Mouse (Mus musculus) hindbrain, embryonic 15.5 days (tissue): ENCODE measurements at regions not wholly inside any gene's neighbourhood (a gene's known extent, or its start where the extent isn't known, plus 50 kb on each side); places are given as distances from the start of the nearest gene placed in this dataset.

Experiments used
- ATAC-seq: fragments of 200-750 bp; cut with Nextera tagmentation; 2 replicates; pipeline ENCODE4 v1.8.0; 2017; ENCODE audit warnings: low read depth, moderate number of reproducible peaks, moderate TSS enrichment; ENCODE audit not compliant: low FRiP score
- H3K27ac ChIP-seq: fragments of 300-500 bp; sonication (generic); replicated peaks from 2 replicates; pipeline ENCODE4 v1.5.1; 2015; ENCODE audit warnings: mild to moderate bottlenecking, inconsistent platforms
- H3K27me3 ChIP-seq: fragments of 300-500 bp; sonication (generic); 2 replicates; pipeline ENCODE4 v1.6.1; 2015; ENCODE audit warnings: control low read depth, inconsistent platforms
- H3K36me3 ChIP-seq: fragments of 300-500 bp; sonication (generic); 2 replicates; pipeline ENCODE4 v1.6.1; 2015; ENCODE audit warnings: control low read depth, inconsistent platforms
- H3K4me1 ChIP-seq: fragments of 300-500 bp; sonication (generic); replicated peaks from 2 replicates; pipeline ENCODE4 v1.6.1; 2015; ENCODE audit warnings: control low read depth, inconsistent platforms
- H3K4me2 ChIP-seq: fragments of 300-500 bp; sonication (generic); 2 replicates; pipeline ENCODE4 v1.6.1; 2015; ENCODE audit warnings: moderate library complexity, mild to moderate bottlenecking, inconsistent platforms
- H3K4me3 ChIP-seq: fragments of 300-500 bp; sonication (generic); 2 replicates; pipeline ENCODE4 v1.5.1; 2015; ENCODE audit warnings: mild to moderate bottlenecking, inconsistent platforms
- H3K9ac ChIP-seq: fragments of 300-500 bp; sonication (generic); 2 replicates; pipeline ENCODE4 v1.6.1; 2015; ENCODE audit warnings: inconsistent platforms
- H3K9me3 ChIP-seq: fragments of 300-500 bp; sonication (generic); 2 replicates; pipeline ENCODE4 v1.6.1; 2016; ENCODE audit warnings: control low read depth, inconsistent platforms
- WGBS: fragments of 180-500 bp; shearing (Covaris S2); methylation state at CpG from one replicate; pipeline ENCODE4 v1.1.7; 2015; 5-methylcytosine and 5-hydroxymethylcytosine counted together

DNA sequence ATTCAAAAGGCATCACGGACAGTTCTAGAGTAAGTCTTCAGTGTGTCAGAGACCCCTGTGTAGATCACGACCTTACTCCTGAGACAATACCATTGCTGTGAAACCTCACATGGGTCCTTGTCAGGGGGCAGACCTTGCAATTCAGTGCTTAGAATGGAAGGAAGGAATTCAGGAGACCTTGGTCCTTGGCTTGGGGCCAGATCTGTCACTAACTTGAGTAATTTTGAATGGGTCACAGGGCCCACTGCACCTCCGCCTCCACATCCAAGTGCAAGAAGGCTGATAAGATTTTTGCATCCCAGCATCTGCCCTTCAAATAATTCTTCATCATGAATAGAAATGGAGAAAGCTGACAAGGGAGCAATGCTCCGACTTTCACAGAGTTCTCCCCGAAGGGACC is 202.6 kb downstream of the Wdr11 start:
- no peaks in the 10 kb centered on the region for H3K36me3 ChIP-seq
- no peak overlapping the region for H3K27ac ChIP-seq
- peaks cover 5% of the 10 kb centered on the region; the same call in 1 of the 2 replicates for H3K27me3 ChIP-seq
- no peak overlapping the region for H3K4me2 ChIP-seq
- H3K9me3 ChIP-seq: no peaks in the 10 kb centered on the region
- H3K9ac ChIP-seq: no peak overlapping the region
- no peak for ATAC-seq
- WGBS: 56% methylated on average over 5 of the region's 5 CpGs
- peaks cover 16% of the 10 kb centered on the region for H3K4me1 ChIP-seq
- H3K4me3 ChIP-seq: no peak overlapping the region

DNA sequence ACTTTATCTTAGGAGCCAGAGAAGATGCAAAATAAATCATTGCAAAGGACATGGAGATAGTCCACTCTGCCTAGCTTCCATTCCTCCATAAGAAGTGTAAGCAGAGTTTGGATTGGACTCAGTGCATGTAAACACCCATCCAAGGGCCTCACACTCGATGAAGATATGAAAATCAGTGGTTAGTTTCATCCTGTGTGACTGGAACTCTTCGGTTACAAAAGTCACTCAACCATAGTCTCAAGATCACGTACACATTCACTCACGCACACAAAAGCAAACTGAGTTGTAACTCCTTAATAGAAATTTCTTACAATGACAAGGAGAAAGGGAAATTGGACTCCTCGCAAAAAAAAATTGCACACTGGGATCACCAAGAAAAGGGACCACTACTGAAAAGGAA is 206.9 kb downstream of the Wdr11 start:
- ATAC-seq: no peak
- WGBS: 90% methylated on average over 5 of the region's 5 CpGs
- H3K4me3 ChIP-seq: no peak overlapping the region
- H3K9me3 ChIP-seq: no peaks in the 10 kb centered on the region
- H3K4me1 ChIP-seq: peaks cover 15% of the 10 kb centered on the region
- H3K27ac ChIP-seq: no peak overlapping the region
- H3K27me3 ChIP-seq: peaks cover 5% of the 10 kb centered on the region; the same call in 1 of the 2 replicates
- H3K9ac ChIP-seq: no peak overlapping the region
- H3K36me3 ChIP-seq: no peaks in the 10 kb centered on the region
- H3K4me2 ChIP-seq: no peak overlapping the region

DNA sequence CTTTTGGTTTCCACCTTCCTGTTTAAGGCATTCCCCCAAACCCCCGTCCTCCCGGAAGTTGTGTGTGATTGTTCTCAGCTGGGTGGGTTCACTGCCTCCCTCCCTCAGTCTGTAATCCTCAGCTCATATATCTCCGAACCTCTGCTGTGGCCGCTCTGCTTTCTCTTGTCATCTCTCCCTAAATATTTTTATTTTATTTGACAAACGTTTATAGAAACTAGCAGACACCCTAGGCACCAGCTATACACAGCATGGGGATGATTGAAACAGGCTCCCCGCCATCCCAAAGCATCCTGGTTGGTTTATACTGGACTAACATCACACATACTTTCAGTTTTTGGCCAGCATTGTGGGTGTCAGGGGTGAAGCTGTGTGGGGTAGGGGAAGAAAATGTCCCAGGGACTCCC is 208.8 kb downstream of the Wdr11 start:
- Histone ChIP-seq H3K36me3 (no peaks in the 10 kb centered on the region), H3K9ac (no peak overlapping the region), H3K4me1 (peaks cover 15% of the 10 kb centered on the region), H3K4me3 (no peak overlapping the region), H3K9me3 (no peaks in the 10 kb centered on the region), H3K27me3 (peaks cover 5% of the 10 kb centered on the region; the same call in 1 of the 2 replicates), H3K4me2 (no peak overlapping the region), H3K27ac (no peak overlapping the region)
- WGBS: 73% methylated on average over 6 of the region's 6 CpGs
- ATAC-seq: no peak

DNA sequence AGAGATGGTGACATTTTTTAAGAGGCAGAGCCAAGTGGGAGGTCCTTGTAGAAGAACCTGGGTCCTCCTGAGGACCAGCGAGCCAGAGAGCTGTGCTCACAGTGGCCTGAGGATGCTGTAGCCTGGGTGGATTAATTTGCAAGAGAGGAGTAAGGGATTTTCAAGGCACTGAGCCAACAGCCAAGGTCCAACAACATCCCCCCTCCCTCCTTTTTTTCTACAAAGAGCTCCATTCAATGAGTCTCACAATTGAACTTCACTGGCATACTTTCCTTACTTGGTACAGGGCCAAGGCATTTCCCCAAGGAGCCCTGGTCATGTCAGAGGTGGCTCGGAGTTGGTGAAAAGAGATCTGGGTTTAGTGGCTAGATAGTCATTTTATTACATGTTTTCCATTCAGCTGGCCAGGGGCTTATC is 209.8 kb downstream of the Wdr11 start:
- 0 out of 2 replicates have a peak, but pooled peaks have one; percentile 45 for ATAC-seq

DNA sequence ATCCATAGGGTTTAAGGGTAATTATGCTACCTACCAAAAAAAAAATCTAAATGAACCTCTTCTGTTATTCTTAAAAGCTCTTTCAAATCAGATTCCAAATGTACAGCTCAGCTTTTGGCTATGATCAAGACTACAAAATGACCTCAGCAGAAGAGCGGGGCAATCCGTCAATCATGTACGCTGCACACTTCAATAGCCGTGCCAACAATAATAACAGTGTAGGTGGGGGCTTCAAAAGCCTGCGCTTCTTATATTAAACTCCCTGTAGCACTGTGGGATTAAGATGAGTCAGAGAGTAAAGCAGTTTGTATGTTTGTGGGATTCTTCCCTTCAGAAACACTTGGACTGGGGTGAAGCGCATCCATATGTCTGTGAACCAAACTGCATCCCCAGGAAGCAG is 210.5 kb downstream of the Wdr11 start:
- Histone ChIP-seq H3K4me1 (peaks cover 15% of the 10 kb centered on the region), H3K4me3 (no peak overlapping the region), H3K9ac (no peak overlapping the region), H3K4me2 (no peak overlapping the region), H3K9me3 (no peaks in the 10 kb centered on the region), H3K36me3 (no peaks in the 10 kb centered on the region), H3K27me3 (peaks cover 5% of the 10 kb centered on the region; the same call in 1 of the 2 replicates), H3K27ac (no peak overlapping the region)
- WGBS: 57% methylated on average over 6 of the region's 6 CpGs
- ATAC-seq: no peak

More for the DNA sequence above, 209.8 kb downstream of the Wdr11 start:
- Histone ChIP-seq H3K36me3 (no peaks in the 10 kb centered on the region), H3K4me1 (peaks cover 15% of the 10 kb centered on the region), H3K4me3 (no peak overlapping the region), H3K9ac (no peak overlapping the region), H3K4me2 (no peak overlapping the region), H3K9me3 (no peaks in the 10 kb centered on the region), H3K27ac (no peak overlapping the region), H3K27me3 (peaks cover 5% of the 10 kb centered on the region; the same call in 1 of the 2 replicates)
- 35% methylated on average over 2 of the region's 2 CpGs for WGBS

DNA sequence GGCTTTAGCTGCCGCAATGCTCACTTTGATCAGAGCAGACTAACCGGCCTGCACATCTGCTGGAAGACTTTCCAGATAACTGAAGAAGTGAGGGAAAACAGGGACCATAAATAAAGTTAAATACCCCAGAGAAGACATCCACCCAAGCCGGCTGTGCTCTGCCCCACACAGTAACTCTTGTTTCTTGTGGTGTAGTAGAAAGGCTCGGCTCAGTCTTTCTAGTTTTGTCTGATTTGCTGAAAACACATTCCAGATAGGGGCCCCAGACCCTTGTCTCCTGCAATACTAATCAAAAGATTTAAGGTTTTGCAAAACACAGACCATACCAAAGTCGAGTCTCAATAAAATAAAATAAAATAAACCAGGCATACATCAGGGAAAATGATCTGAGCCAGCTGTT is 213.7 kb downstream of the Wdr11 start:
- Histone ChIP-seq H3K27ac (no peak overlapping the region), H3K9ac (no peak overlapping the region), H3K4me3 (no peak overlapping the region), H3K4me1 (peaks cover 15% of the 10 kb centered on the region), H3K9me3 (no peaks in the 10 kb centered on the region), H3K36me3 (no peaks in the 10 kb centered on the region), H3K4me2 (no peak overlapping the region), H3K27me3 (no peaks in the 10 kb centered on the region)
- ATAC-seq: no peak
- WGBS: 77% methylated on average over 5 of the region's 5 CpGs

DNA sequence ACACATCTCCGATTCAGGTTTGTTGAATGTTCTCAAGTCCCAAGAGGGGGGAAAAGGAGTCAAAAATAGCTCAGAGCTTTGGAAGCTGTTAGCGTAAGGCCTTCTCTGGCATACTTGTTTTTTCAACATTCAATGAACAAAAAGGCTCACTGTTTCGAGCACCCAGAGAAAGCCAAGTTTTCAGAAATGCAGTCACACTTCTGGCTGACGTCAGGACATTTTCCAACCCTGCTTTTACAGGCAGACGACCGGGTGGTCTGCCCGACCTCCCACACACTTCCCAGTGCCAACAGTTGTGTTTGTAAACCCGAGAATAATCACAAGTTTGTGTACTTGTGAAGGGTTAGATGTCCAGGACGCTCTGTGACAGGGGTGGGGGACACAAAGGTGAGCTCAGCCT is 218.5 kb downstream of the Wdr11 start:
- ATAC-seq: no peak
- 65% methylated on average over 9 of the region's 9 CpGs for WGBS

DNA sequence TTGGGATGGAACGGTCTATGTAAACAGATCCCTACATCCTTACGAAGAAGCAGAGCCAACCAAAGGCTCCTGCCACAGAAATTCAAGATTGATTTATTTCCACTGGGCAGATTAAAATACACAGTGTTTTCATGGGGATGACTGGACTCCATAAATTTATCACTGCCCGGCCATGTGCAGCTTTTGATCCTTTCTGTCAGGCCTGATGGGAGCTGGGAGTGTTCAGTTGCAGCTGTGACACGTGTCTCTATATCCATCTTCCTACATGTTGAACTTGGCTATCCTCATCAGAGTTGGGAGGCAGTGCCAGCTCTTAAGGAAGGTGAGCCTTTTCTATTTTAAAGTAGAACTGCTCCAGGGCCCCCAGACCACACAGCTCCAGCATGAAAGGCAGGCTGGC is 218.9 kb downstream of the Wdr11 start:
- Histone ChIP-seq H3K27ac (no peak overlapping the region), H3K9me3 (no peaks in the 10 kb centered on the region), H3K36me3 (no peaks in the 10 kb centered on the region), H3K4me3 (no peak overlapping the region), H3K9ac (no peak overlapping the region), H3K4me2 (no peak overlapping the region), H3K4me1 (no peaks in the 10 kb centered on the region), H3K27me3 (no peaks in the 10 kb centered on the region)
- ATAC-seq: no peak
- WGBS: 75% methylated on average over 4 of the region's 4 CpGs

More for the DNA sequence above, 218.5 kb downstream of the Wdr11 start:
- no peak overlapping the region for H3K27ac ChIP-seq
- no peak overlapping the region for H3K4me3 ChIP-seq
- H3K36me3 ChIP-seq: no peaks in the 10 kb centered on the region
- H3K27me3 ChIP-seq: no peaks in the 10 kb centered on the region
- no peaks in the 10 kb centered on the region for H3K4me1 ChIP-seq
- H3K9ac ChIP-seq: no peak overlapping the region
- H3K4me2 ChIP-seq: no peak overlapping the region
- H3K9me3 ChIP-seq: no peaks in the 10 kb centered on the region

DNA sequence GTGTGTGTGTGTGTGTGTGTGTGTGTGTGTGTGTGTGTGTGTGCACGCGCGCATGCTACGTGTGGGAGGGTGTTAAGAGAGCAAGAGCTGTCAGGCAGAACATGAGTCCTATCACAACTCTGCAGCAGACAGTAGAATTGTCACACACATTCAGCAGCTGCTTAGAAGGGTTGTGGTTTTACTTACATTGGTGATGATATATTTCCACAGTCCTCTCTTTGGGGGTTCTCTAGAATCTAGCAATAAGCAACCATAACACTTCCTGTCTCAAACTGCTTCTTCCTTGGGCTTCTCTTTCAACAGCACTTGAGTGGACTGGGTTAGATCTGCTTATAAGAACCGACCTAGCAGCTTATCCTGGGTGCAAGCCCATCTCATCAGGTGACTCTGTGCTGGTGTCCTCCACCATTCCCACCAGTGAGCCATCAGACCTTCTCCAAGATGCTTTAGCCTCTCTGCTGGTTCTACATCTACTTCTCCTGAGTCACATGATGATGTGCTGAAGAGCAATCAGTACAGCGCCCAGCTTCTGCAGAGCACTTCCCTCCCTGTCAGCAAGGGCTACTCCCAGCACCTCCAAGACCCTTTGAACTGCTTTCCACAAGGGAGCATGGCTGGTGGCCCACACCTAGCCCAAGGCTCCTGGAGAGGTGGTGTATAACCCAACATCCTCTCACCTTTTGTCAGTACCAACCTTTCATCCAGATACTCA is 222.6 kb downstream of the Wdr11 start:
- Histone ChIP-seq H3K4me1 (no peaks in the 10 kb centered on the region), H3K9me3 (no peaks in the 10 kb centered on the region), H3K4me3 (no peak overlapping the region), H3K9ac (no peak overlapping the region), H3K27me3 (no peaks in the 10 kb centered on the region), H3K27ac (no peak overlapping the region), H3K4me2 (no peak overlapping the region), H3K36me3 (no peaks in the 10 kb centered on the region)
- 86% methylated on average over 6 of the region's 6 CpGs for WGBS
- no peak for ATAC-seq

DNA sequence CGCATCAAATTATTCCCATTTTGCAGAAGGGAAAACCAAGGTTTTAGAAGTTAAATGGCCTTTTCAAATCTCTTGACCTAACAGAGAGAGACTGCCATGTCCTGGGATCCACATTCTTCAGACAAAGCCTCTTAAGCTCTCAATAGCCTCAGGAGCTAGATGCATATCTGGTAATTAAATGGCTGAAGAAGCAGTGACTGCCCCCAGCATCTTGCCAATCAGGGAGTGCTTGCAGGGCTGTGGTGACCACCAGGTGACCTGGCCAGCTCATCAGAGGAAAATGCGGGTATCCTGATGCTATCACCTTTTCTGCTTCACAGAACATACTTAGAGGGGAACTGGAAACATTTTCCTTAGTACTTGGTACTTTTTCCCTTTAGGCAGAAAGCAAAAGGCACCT is 227.2 kb downstream of the Wdr11 start:
- no peaks in the 10 kb centered on the region for H3K4me1 ChIP-seq
- no peaks in the 10 kb centered on the region for H3K27me3 ChIP-seq
- H3K36me3 ChIP-seq: no peaks in the 10 kb centered on the region
- ATAC-seq: no peak
- no peak overlapping the region for H3K4me2 ChIP-seq
- no peaks in the 10 kb centered on the region for H3K9me3 ChIP-seq
- H3K9ac ChIP-seq: no peak overlapping the region
- no peak overlapping the region for H3K4me3 ChIP-seq
- no peak overlapping the region for H3K27ac ChIP-seq
- WGBS: 95% methylated on average over 2 of the region's 2 CpGs

DNA sequence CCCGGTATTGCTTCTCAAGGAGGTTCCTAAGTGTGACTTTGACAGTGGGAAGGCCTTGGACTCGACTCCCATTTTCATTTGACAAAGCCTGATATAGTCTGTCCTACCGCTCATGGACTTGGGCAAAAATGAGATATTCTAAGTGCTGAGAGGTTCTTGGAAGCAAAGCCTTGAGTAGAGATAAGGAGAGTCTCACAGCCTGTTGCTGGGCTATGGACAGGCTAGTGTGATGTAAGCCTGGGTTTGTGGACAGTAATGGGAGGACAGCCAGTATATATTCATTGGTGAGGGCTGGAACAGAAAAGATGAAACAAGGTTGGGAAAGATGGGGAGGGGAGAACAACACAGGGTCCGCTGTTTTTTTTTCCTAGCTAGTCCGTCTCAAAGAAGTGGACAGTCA is 228.0 kb downstream of the Wdr11 start:
- Histone ChIP-seq H3K36me3 (no peaks in the 10 kb centered on the region), H3K9me3 (no peaks in the 10 kb centered on the region), H3K27me3 (no peaks in the 10 kb centered on the region), H3K9ac (no peak overlapping the region), H3K4me1 (no peaks in the 10 kb centered on the region), H3K27ac (no peak overlapping the region), H3K4me3 (no peak overlapping the region), H3K4me2 (no peak overlapping the region)
- WGBS: 75% methylated on average over 5 of the region's 5 CpGs
- ATAC-seq: no peak

DNA sequence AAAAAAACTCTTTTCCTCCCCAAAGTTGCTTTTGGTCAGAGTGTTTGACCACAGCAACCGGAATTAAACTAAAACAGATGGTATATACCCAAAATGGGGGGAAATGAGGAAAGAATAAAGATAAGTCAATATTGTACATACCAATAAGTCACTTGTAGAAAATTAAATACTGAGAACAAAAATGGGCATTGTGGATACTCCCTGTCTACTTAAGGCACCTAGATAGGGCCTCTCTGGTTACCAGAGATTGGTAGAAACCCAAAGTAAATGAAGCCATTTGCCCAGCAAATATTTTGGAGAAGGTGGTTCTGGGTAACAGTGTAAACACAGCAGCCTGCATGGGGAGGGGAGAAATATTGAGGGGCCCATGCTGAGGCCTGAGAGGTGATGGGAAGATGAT is 237.3 kb downstream of the Wdr11 start:
- Histone ChIP-seq H3K4me2 (no peak overlapping the region), H3K27me3 (no peaks in the 10 kb centered on the region), H3K9ac (no peak overlapping the region), H3K4me1 (0 out of 2 replicates have a peak, but pooled peaks cover 6% of the 10 kb centered on the region), H3K4me3 (no peak overlapping the region), H3K36me3 (no peaks in the 10 kb centered on the region), H3K9me3 (no peaks in the 10 kb centered on the region), H3K27ac (no peak overlapping the region)
- 100% methylated on average over 1 of the region's 1 CpGs for WGBS
- no peak for ATAC-seq

DNA sequence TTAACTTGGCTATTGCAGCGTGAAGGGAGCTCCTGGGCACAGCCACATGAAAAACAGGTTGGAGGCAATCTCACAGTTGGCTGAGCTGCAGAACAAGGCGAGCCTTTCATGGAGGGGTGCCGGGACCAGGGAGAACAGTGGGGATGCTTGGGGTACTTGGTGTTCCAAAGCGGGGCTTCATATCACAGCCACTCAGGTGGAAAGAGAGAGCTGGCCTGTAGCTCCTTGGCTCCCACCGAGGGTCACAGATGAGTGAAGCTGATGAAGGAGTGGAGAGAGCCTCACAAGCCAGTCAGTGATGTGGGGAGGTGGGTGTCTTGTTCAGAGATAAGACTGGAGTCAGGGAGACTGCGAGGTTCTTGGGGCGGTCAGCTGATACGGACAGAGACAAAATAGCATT is 241.2 kb downstream of the Wdr11 start:
- Histone ChIP-seq H3K36me3 (no peaks in the 10 kb centered on the region), H3K27me3 (no peaks in the 10 kb centered on the region), H3K9me3 (no peaks in the 10 kb centered on the region), H3K4me2 (no peak overlapping the region), H3K4me1 (no peaks in the 10 kb centered on the region), H3K4me3 (no peak overlapping the region), H3K27ac (no peak overlapping the region), H3K9ac (no peak overlapping the region)
- 86% methylated on average over 8 of the region's 8 CpGs for WGBS
- ATAC-seq: no peak
